Mouse (Mus musculus) neural tube, embryonic 11.5 days (tissue): ENCODE measurements around the gene Plscr3. TPM values are rescaled to one million over a fixed set of nuclear protein-coding genes. Genes with fewer than 3 reads are reported as not detected.

Experiments
- ATAC-seq: fragments of 200-750 bp; cut with Nextera tagmentation; 2 replicates; pipeline ENCODE4 v1.8.0; 2017; ENCODE audit warnings: moderate number of reproducible peaks, mild to moderate bottlenecking, moderate TSS enrichment, moderate library complexity; ENCODE audit not compliant: insufficient read depth, low FRiP score, low TSS enrichment
- DNase-seq: peaks from one replicate; pipeline ENCODE4 v3.0.0-alpha.2; 2015; ENCODE audit warnings: low spot score
- H3K27ac ChIP-seq: fragments of 300-500 bp; sonication (generic); 2 replicates; pipeline ENCODE4 v1.5.1; 2014; ENCODE audit warnings: low read depth, mild to moderate bottlenecking, low read length
- H3K27me3 ChIP-seq: fragments of 300-500 bp; sonication (generic); 2 replicates; pipeline ENCODE4 v1.6.1; 2014; ENCODE audit warnings: mild to moderate bottlenecking, low read length, mixed read lengths; ENCODE audit not compliant: control insufficient read depth, insufficient read depth
- H3K36me3 ChIP-seq: fragments of 300-500 bp; sonication (generic); 2 replicates; pipeline ENCODE4 v1.6.1; 2014; ENCODE audit warnings: mild to moderate bottlenecking, low read length, moderate library complexity, mixed read lengths; ENCODE audit not compliant: control insufficient read depth, insufficient read depth
- H3K4me1 ChIP-seq: fragments of 300-500 bp; sonication (generic); 2 replicates; pipeline ENCODE4 v1.6.1; 2014; ENCODE audit warnings: low read length, mixed read lengths; ENCODE audit not compliant: control insufficient read depth, insufficient read depth
- H3K4me2 ChIP-seq: fragments of 300-500 bp; sonication (generic); 2 replicates; pipeline ENCODE4 v1.6.1; 2014; ENCODE audit warnings: low read depth, mild to moderate bottlenecking, moderate library complexity
- H3K4me3 ChIP-seq: fragments of 300-500 bp; sonication (generic); 2 replicates; pipeline ENCODE4 v1.5.1; 2014; ENCODE audit warnings: low read depth, low read length
- H3K9ac ChIP-seq: fragments of 300-500 bp; sonication (generic); 2 replicates; pipeline ENCODE4 v1.6.1; 2014; ENCODE audit warnings: mild to moderate bottlenecking, low read length
- H3K9me3 ChIP-seq: fragments of 300-500 bp; sonication (generic); 2 replicates; pipeline ENCODE4 v1.6.1; 2016; ENCODE audit warnings: low read length; ENCODE audit not compliant: control insufficient read depth
- WGBS: fragments of 180-500 bp; shearing (Covaris S2); extraction: QIAGEN DNeasy Blood & Tissue Kit; methylation state at CpG from one replicate; pipeline ENCODE4 v1.1.7; 2014; 5-methylcytosine and 5-hydroxymethylcytosine counted together
- polyA plus RNA-seq: library from polyadenylated mRNA; unstranded; fragments of >200 nt; fragmentation: Nextera tagmentation; extraction: Ambion mirVana; gene quantifications from 2 replicates; pipeline ENCODE4 v1.2.1, GENCODE M21; 2014

The Plscr3 gene
- polyA plus RNA-seq, 1 experiment from 2014 or later: 75.4 TPM

GRCm38 (mm10) chr11:69835966-69836335 lies 10.2 kb upstream of the Plscr3 start:
- Histone ChIP-seq H3K4me2 (peak overlapping the region; percentile 95), H3K4me1 (peaks cover 26% of the 10 kb centered on the region), H3K27me3 (peaks cover 5% of the 10 kb centered on the region; the same call in 1 of the 2 replicates), H3K36me3 (peaks cover 2% of the 10 kb centered on the region; the same call in 1 of the 2 replicates), H3K9me3 (no peaks in the 10 kb centered on the region), H3K27ac (peak overlapping the region; percentile 47; the same call in 1 of the 2 replicates), H3K9ac (peak overlapping the region; percentile 79), H3K4me3 (peak overlapping the region; percentile 72)
- DNase-seq: no peak
- no peak for ATAC-seq
- WGBS: 2% methylated on average over 4 of the region's 4 CpGs

GRCm38 (mm10) chr11:69836703-69837576 lies 9.2 kb upstream of the Plscr3 start:
- Histone ChIP-seq H3K27ac (peak overlapping the region; percentile 80), H3K9me3 (no peaks in the 10 kb centered on the region), H3K27me3 (peaks cover 5% of the 10 kb centered on the region; the same call in 1 of the 2 replicates), H3K4me3 (peak overlapping the region; percentile 72), H3K36me3 (peaks cover 2% of the 10 kb centered on the region; the same call in 1 of the 2 replicates), H3K9ac (peak overlapping the region; percentile 79), H3K4me2 (peak overlapping the region; percentile 95), H3K4me1 (peaks cover 26% of the 10 kb centered on the region)
- under 1% methylated on average over 43 of the region's 52 CpGs for WGBS
- peak; percentile 14; the same call in 1 of the 2 replicates for ATAC-seq
- DNase-seq: peak; percentile 59

DNA sequence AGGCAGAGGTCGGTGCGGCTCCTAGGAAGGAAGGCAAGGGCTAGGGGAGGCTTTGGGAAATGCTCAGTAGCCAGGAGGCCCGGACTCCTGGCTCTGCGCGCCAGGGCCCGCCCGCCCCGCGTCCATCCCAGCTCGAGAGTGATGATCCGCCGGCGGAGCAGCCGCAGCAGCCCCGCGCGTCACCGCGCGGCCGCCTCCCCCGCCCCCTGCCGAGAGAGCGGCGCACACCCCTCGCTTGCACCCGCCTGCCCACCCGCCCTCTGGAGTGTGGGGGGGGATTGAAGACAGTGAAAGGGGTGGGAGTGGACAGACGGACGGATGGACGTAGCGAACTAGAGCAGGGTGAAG lies 8.6 kb upstream of the Plscr3 start, which contains the start of gene Nlgn2:
Gene Nlgn2, minus strand, starts transcription at position 181 of the 348 bp plus-strand sequence.
- no peak for DNase-seq
- Histone ChIP-seq H3K27me3 (peaks cover 5% of the 10 kb centered on the region; the same call in 1 of the 2 replicates), H3K27ac (peak within 1 kb of the TSS; percentile 80), H3K36me3 (peaks cover 2% of the 10 kb centered on the region; the same call in 1 of the 2 replicates), H3K4me3 (peak within 1 kb of the TSS; percentile 72), H3K9ac (peak within 1 kb of the TSS; percentile 79), H3K9me3 (no peaks in the 10 kb centered on the region), H3K4me1 (peaks cover 26% of the 10 kb centered on the region), H3K4me2 (peak within 1 kb of the TSS; percentile 95)
- no peak for ATAC-seq
- 0% methylated on average over 18 of the region's 32 CpGs for WGBS

GRCm38 (mm10) chr11:69837952-69838713 lies 8.0 kb upstream of the Plscr3 start, which contains the start of gene Tmem256:
Gene Tmem256, plus strand, starts transcription at chr11:69838514.
- no peaks in the 10 kb centered on the region for H3K9me3 ChIP-seq
- H3K27ac ChIP-seq: peak within 1 kb of the TSS; percentile 80
- peak within 1 kb of the TSS; percentile 95 for H3K4me2 ChIP-seq
- peak; percentile 97 for DNase-seq
- peaks cover 5% of the 10 kb centered on the region; the same call in 1 of the 2 replicates for H3K27me3 ChIP-seq
- ATAC-seq: peak; percentile 87
- peaks cover 26% of the 10 kb centered on the region for H3K4me1 ChIP-seq
- H3K9ac ChIP-seq: peak within 1 kb of the TSS; percentile 79
- peaks cover 2% of the 10 kb centered on the region; the same call in 1 of the 2 replicates for H3K36me3 ChIP-seq
- H3K4me3 ChIP-seq: peak within 1 kb of the TSS; percentile 72
- under 1% methylated on average over 34 of the region's 34 CpGs for WGBS

DNA sequence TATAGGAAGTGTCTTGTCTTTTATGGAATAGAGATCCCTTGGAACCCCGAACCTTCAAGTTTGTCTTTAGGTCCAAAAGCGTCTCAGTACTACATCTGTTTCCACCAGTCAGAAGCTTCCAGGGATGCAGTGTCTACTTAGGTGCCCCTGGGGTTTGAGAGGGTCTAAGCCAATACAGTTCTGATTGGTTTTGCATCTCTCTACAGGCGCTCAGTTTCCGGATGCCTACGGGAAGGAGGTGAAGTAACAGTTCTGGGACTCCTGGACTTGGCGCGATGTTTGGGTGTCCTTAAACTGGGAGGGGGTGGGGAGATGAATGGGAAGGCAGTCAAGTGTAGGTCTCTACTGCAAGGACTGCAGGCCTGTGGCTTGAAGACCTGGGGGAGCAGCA lies 7.5 kb upstream of the Plscr3 start:
- H3K27me3 ChIP-seq: peaks cover 3% of the 10 kb centered on the region; the same call in 1 of the 2 replicates
- H3K4me3 ChIP-seq: peak overlapping the region; percentile 72
- no peaks in the 10 kb centered on the region for H3K9me3 ChIP-seq
- H3K27ac ChIP-seq: peak overlapping the region; percentile 58
- WGBS: 2% methylated on average over 7 of the region's 7 CpGs
- peak overlapping the region; percentile 52 for H3K9ac ChIP-seq
- DNase-seq (no peak), ATAC-seq (no peak)
- peak overlapping the region; percentile 95 for H3K4me2 ChIP-seq
- peaks cover 2% of the 10 kb centered on the region; the same call in 1 of the 2 replicates for H3K36me3 ChIP-seq
- H3K4me1 ChIP-seq: peaks cover 24% of the 10 kb centered on the region

GRCm38 (mm10) chr11:69846738-69847688 lies 837 bp downstream of the Plscr3 start:
- Histone ChIP-seq H3K27me3 (no peaks in the 10 kb centered on the region), H3K9me3 (no peaks in the 10 kb centered on the region), H3K36me3 (peaks cover 7% of the 10 kb centered on the region), H3K4me2 (peak overlapping the region; percentile 90), H3K9ac (peak overlapping the region; percentile 93), H3K4me1 (peaks cover 19% of the 10 kb centered on the region), H3K4me3 (peak overlapping the region; percentile 78), H3K27ac (peak overlapping the region; percentile 97)
- no peak for DNase-seq
- peak; percentile 51; the same call in 1 of the 2 replicates for ATAC-seq
- WGBS: 13% methylated on average over 37 of the region's 37 CpGs

GRCm38 (mm10) chr11:69848021-69848420 lies 1.8 kb downstream of the Plscr3 start:
- 96% methylated on average over 6 of the region's 6 CpGs for WGBS
- H3K27ac ChIP-seq: no peak overlapping the region
- DNase-seq (no peak), ATAC-seq (no peak)
- peaks cover 19% of the 10 kb centered on the region for H3K4me1 ChIP-seq
- H3K9ac ChIP-seq: no peak overlapping the region
- peaks cover 7% of the 10 kb centered on the region for H3K36me3 ChIP-seq
- no peak overlapping the region; the same call in 1 of the 2 replicates for H3K4me3 ChIP-seq
- H3K4me2 ChIP-seq: peak overlapping the region; percentile 90
- H3K9me3 ChIP-seq: no peaks in the 10 kb centered on the region
- H3K27me3 ChIP-seq: no peaks in the 10 kb centered on the region
